Mouse (Mus musculus): ENCODE measurements around the gene B4galnt2. TPM values are rescaled to one million over a fixed set of nuclear protein-coding genes. Genes with fewer than 3 reads are reported as not detected.

Gene B4galnt2
- total and polyA plus RNA-seq, 3 experiments: 0.06 TPM; not detected in 2

DNA sequence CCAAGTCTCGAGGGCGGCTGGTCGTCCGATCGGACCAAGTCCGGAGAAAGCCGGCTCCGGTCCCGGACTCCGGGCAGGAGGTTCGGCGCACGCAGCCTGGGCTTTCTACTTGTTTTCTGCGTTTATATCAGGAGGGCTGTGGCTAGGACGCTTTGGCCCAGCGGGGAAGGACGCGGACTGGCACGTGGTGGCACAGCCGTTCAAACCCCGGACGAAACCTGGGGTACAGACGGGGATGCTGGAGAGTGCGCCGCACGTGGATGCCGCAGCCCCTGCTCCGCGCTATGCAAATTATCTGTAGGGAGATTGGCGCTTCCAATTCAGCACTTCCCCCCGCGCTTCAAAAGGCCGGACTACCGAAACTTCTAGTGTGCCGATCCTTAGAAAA, 55.2 kb downstream of the B4galnt2 start:
- no peak for DNase-seq
- H3K4me3 ChIP-seq: peak overlapping the region; percentile 86
- no peaks in the 10 kb centered on the region for H3K79me2 ChIP-seq (replicated peaks; ENCODE audit: control insufficient read depth, insufficient read depth, low read length)
- no peaks in the 10 kb centered on the region for H3K27me3 ChIP-seq (ENCODE audit: control insufficient read depth, insufficient read depth, low read length)
- TF ChIP-seq CTCF (IDR thresholded peaks at IDR 0.05) (no peak), POLR2A (IDR thresholded peaks at IDR 0.05; ENCODE audit: insufficient read depth, low read depth, low read length) (no peak), EP300 (IDR thresholded peaks at IDR 0.05; ENCODE audit: insufficient read depth, low read depth, low read length) (0 out of 2 replicates have a peak, but pooled peaks have one; percentile 35)
- peak overlapping the region; percentile 82 for H3K27ac ChIP-seq
- intact Hi-C loops (cut with DNase I): loop anchor here (5.0 kb wide), 1 partner anchor 172 kb away; no protein-coding TSS in a partner anchor
- H3K4me1 ChIP-seq (ENCODE audit: control insufficient read depth, insufficient read depth, low read length): peaks cover 2% of the 10 kb centered on the region
- H3K36me3 ChIP-seq (ENCODE audit: control insufficient read depth, insufficient read depth, low read length): peaks cover 2% of the 10 kb centered on the region; the same call in 1 of the 2 replicates
- 0% methylated on average over 35 of the region's 35 CpGs for WGBS
- peak overlapping the region; percentile 76 for H3K9ac ChIP-seq (ENCODE audit: low read depth, low read length)

DNA sequence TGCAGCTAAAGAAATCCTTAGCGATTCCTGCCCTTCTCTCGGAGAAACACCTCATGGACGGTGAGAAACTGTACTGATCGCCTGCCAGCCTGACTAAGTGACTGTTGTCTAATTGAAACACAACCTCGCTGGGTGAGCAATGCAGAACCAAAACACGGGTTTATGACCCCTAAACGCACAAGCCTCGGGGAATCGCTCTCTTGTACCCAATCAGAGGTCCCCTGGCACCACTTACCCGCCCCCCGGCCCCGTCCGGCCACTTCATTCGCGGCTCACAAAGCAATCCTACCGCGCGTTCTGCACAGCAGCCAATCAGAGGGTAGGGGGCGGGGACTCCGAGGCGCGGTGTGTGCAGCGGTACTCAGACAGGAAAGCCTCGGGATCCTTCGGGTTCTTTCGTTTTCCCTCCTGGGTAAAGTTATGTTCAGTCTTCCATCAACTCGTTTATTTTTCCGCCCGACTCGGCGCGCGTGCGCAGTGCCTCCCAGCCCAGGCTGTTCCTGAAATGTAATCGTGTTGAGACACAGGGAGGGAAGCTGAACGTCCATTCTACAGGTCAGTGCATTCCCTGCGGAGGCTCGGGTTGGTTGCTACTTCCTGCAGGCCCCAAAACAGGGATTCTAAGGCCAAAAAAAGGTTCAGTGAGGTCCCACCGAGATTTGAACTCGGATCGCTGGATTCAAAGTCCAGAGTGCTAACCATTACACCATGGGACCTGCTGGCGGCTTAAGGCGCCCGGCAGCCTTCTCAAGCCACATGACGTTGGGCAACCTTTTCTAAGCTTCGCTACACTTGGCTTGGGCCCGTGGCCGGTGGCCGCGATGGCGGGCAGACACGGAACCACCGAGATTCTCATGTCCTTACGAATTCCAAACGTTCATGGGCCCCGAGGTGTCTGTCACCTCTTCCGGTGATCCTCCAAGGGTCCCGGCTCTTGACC, 55.9 kb downstream of the B4galnt2 start:
- no peaks in the 10 kb centered on the region for H3K79me2 ChIP-seq (replicated peaks; ENCODE audit: control insufficient read depth, insufficient read depth, low read length)
- H3K27me3 ChIP-seq (ENCODE audit: control insufficient read depth, insufficient read depth, low read length): no peaks in the 10 kb centered on the region
- peak overlapping the region; percentile 82 for H3K27ac ChIP-seq
- peak; percentile 97 to 98 for DNase-seq
- H3K9ac ChIP-seq (ENCODE audit: low read depth, low read length): peak overlapping the region; percentile 80
- H3K4me3 ChIP-seq: peak overlapping the region; percentile 86
- WGBS: under 1% methylated on average over 58 of the region's 58 CpGs
- peaks cover 2% of the 10 kb centered on the region for H3K4me1 ChIP-seq (ENCODE audit: control insufficient read depth, insufficient read depth, low read length)
- intact Hi-C loops (cut with DNase I): loop anchor here (5.0 kb wide), 1 partner anchor 171 kb away; no protein-coding TSS in a partner anchor
- TF ChIP-seq CTCF (IDR thresholded peaks at IDR 0.05) (no peak), EP300 (IDR thresholded peaks at IDR 0.05; ENCODE audit: insufficient read depth, low read depth, low read length) (peak; percentile 87)
- peaks cover 2% of the 10 kb centered on the region; the same call in 1 of the 2 replicates for H3K36me3 ChIP-seq (ENCODE audit: control insufficient read depth, insufficient read depth, low read length)

DNA sequence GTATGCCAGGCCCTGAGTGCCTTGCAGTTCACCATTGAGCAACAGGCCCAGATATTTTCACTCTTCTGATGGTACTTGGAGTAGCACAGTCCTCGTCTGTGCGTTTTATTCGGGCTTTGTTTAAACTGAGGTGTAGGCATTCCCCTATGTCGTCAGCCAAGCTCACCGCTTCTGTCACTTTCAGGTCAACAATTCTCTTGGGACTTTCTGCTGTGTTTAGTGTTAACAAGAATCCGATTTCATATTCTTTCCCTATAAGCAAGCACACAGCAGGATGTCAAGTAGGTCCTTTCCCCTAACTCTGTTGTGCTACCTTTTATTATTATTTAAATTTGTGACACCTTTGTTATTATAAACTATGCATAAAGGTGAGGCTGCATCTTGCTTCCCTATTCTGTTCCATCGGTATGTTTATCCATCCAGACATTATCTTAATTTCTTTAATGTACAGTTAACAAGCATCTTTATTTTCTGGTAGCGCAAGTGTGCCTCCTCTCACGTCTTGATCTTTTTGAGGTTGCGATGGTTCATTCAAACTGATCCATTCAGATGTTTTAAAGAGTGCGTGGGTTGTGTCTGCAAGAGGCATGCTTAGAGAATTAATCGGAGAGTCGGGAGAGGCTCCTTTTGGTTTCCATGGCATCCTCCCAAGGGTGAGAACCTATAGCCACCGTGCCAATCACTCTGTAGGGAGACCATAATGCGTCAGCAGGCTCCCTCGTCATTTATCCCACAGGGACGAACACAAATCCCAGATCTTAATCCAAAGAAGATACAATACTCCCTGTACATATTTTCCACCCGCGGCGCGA, 56.8 kb downstream of the B4galnt2 start:
- Histone ChIP-seq H3K9ac (ENCODE audit: low read depth, low read length) (peak overlapping the region; percentile 80), H3K27me3 (ENCODE audit: control insufficient read depth, insufficient read depth, low read length) (no peaks in the 10 kb centered on the region), H3K79me2 (replicated peaks; ENCODE audit: control insufficient read depth, insufficient read depth, low read length) (no peaks in the 10 kb centered on the region), H3K4me3 (peak overlapping the region; percentile 86), H3K36me3 (ENCODE audit: control insufficient read depth, insufficient read depth, low read length) (peaks cover 2% of the 10 kb centered on the region; the same call in 1 of the 2 replicates), H3K4me1 (ENCODE audit: control insufficient read depth, insufficient read depth, low read length) (peaks cover 2% of the 10 kb centered on the region), H3K27ac (peak overlapping the region; percentile 82)
- WGBS: 23% methylated on average over 21 of the region's 21 CpGs
- no peak for DNase-seq
- intact Hi-C loops (cut with DNase I): loop anchor here (5.0 kb wide), 1 partner anchor 171 kb away; no protein-coding TSS in a partner anchor
- TF ChIP-seq EP300 (IDR thresholded peaks at IDR 0.05; ENCODE audit: insufficient read depth, low read depth, low read length) (no peak), POLR2A (IDR thresholded peaks at IDR 0.05; ENCODE audit: insufficient read depth, low read depth, low read length) (no peak), CTCF (IDR thresholded peaks at IDR 0.05) (no peak)

DNA sequence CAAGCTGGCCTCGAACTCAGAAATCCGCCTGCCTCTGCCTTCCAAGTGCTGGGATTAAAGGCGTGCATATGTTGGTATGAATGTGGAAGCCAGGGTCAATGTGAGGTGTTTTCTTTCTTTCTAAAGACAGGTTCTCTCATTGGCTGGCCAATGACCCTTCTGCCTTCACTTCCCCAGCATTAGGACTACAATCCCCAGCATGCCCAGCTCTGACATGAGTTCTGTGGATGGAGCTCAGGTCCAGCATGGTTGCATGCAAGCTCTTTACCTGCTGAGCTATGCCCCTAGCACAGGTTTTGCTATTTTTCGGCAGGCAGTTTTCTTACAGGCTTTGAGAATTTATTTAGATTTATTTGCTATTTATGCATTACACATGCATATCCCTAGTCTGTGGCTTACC, 57.4 kb downstream of the B4galnt2 start:
- Histone ChIP-seq H3K4me3 (no peak overlapping the region), H3K9ac (ENCODE audit: low read depth, low read length) (no peak overlapping the region), H3K4me1 (ENCODE audit: control insufficient read depth, insufficient read depth, low read length) (peaks cover 2% of the 10 kb centered on the region), H3K79me2 (replicated peaks; ENCODE audit: control insufficient read depth, insufficient read depth, low read length) (no peaks in the 10 kb centered on the region), H3K27me3 (ENCODE audit: control insufficient read depth, insufficient read depth, low read length) (no peaks in the 10 kb centered on the region), H3K36me3 (ENCODE audit: control insufficient read depth, insufficient read depth, low read length) (peaks cover 2% of the 10 kb centered on the region; the same call in 1 of the 2 replicates), H3K27ac (no peak overlapping the region)
- TF ChIP-seq POLR2A (IDR thresholded peaks at IDR 0.05; ENCODE audit: insufficient read depth, low read depth, low read length): no peak
- TF ChIP-seq EP300 (IDR thresholded peaks at IDR 0.05; ENCODE audit: insufficient read depth, low read depth, low read length): no peak
- no peak for TF ChIP-seq CTCF (IDR thresholded peaks at IDR 0.05)
- intact Hi-C loops (cut with DNase I): loop anchor here (5.0 kb wide), 1 partner anchor 170 kb away; no protein-coding TSS in a partner anchor
- no peak for DNase-seq
- whole genome bisulfite sequencing: 80% methylated on average over 4 of the region's 4 CpGs

DNA sequence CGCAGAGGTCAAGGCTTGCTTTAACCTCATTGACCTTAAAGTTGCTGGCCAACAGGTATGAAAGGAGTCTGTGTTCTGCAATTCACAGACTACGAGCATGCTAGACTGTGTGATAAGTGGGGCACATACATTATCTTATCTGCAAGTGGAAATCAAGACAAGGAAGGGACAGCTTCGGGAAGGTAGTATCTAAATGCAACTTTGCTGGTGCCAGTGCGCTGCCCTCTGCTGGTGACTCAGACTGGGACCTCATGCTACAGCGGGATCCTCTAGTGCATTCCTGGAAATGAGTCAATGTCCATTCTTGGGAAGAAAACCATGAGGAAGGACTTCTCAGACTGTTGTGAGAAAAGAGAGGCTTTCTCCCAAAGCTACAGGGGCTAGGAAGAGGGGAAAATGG, 61.0 kb downstream of the B4galnt2 start:
- H3K79me2 ChIP-seq (replicated peaks; ENCODE audit: control insufficient read depth, insufficient read depth, low read length): no peaks in the 10 kb centered on the region

More for the DNA sequence above, 61.0 kb downstream of the B4galnt2 start:
- no peak overlapping the region for H3K4me3 ChIP-seq
- peak; percentile 75 to 82 for DNase-seq
- H3K9ac ChIP-seq (ENCODE audit: low read depth, low read length): no peak overlapping the region
- no peaks in the 10 kb centered on the region for H3K27me3 ChIP-seq (ENCODE audit: control insufficient read depth, insufficient read depth, low read length)
- 32% methylated on average over 5 of the region's 5 CpGs for WGBS
- intact Hi-C loops (cut with DNase I): loop anchor here (1.0 to 2.0 kb wide), 2 partner anchors 26 to 83 kb away; no protein-coding TSS in a partner anchor
- H3K36me3 ChIP-seq (ENCODE audit: control insufficient read depth, insufficient read depth, low read length): no peaks in the 10 kb centered on the region
- H3K4me1 ChIP-seq (ENCODE audit: control insufficient read depth, insufficient read depth, low read length): no peaks in the 10 kb centered on the region
- H3K27ac ChIP-seq: no peak overlapping the region
- no peak for TF ChIP-seq POLR2A (IDR thresholded peaks at IDR 0.05; ENCODE audit: insufficient read depth, low read depth, low read length)
- TF ChIP-seq EP300 (IDR thresholded peaks at IDR 0.05; ENCODE audit: insufficient read depth, low read depth, low read length): peak; percentile 91
- TF ChIP-seq CTCF (IDR thresholded peaks at IDR 0.05): peak; percentile 97

All from heart, adult 2 months (tissue).